Mouse (Mus musculus): Measurements from ENCODE around the gene Slc38a6. TPM values are rescaled to one million over a fixed set of nuclear protein-coding genes. Genes with fewer than 3 reads are reported as not detected.

The Slc38a6 gene
- 18.7 and 26.0 TPM in 2 replicates for polyA plus RNA-seq (2011; ENCODE audit: insufficient read length, low read depth, missing spikeins)

GRCm38 (mm10) chr12:73286287-73287092 is at the start of gene Slc38a6, which contains the start of gene Trmt5:
Gene Slc38a6, plus strand, starts transcription at chr12:73286779.
Gene Trmt5, minus strand, starts transcription at chr12:73286710.
- Histone ChIP-seq H3K27ac (ENCODE audit: insufficient read depth, low read length) (peak within 1 kb of the TSS; percentile 38; the same call in 1 of the 2 replicates), H3K4me1 (ENCODE audit: control insufficient read depth, insufficient read depth, low read length) (peaks cover 2% of the 10 kb centered on the region; the same call in 1 of the 2 replicates), H3K4me3 (ENCODE audit: insufficient read depth, low read length) (peak within 1 kb of the TSS; percentile 70)
- peak; percentile 71 for TF ChIP-seq POLR2A (IDR thresholded peaks at IDR 0.05; ENCODE audit: low read depth, low read length)
- TF ChIP-seq CTCF (IDR thresholded peaks at IDR 0.05; ENCODE audit: borderline replicate concordance, insufficient read depth, low read length) = no peak

GRCm38 (mm10) chr12:73241960-73242359 is 44.6 kb upstream of the Slc38a6 start:
- no peak overlapping the region for H3K4me3 ChIP-seq (ENCODE audit: insufficient read depth, low read length)
- no peak overlapping the region for H3K27ac ChIP-seq (ENCODE audit: insufficient read depth, low read length)

GRCm38 (mm10) chr12:73245687-73246086 is 40.9 kb upstream of the Slc38a6 start:
- no peaks in the 10 kb centered on the region for H3K4me1 ChIP-seq (ENCODE audit: control insufficient read depth, insufficient read depth, low read length)
- no peak overlapping the region for H3K4me3 ChIP-seq (ENCODE audit: insufficient read depth, low read length)
- H3K27ac ChIP-seq (ENCODE audit: insufficient read depth, low read length) = no peak overlapping the region
- TF ChIP-seq POLR2A (IDR thresholded peaks at IDR 0.05; ENCODE audit: low read depth, low read length) (no peak), CTCF (IDR thresholded peaks at IDR 0.05; ENCODE audit: borderline replicate concordance, insufficient read depth, low read length) (no peak)

More at GRCm38 (mm10) chr12:73241960-73242359, 44.6 kb upstream of the Slc38a6 start:
- no peaks in the 10 kb centered on the region for H3K4me1 ChIP-seq (ENCODE audit: control insufficient read depth, insufficient read depth, low read length)
- TF ChIP-seq CTCF (IDR thresholded peaks at IDR 0.05; ENCODE audit: borderline replicate concordance, insufficient read depth, low read length) (no peak), POLR2A (IDR thresholded peaks at IDR 0.05; ENCODE audit: low read depth, low read length) (no peak)

- Histone ChIP-seq H3K27ac (ENCODE audit: insufficient read depth, low read length) (peak overlapping the region; percentile 34; the same call in 1 of the 2 replicates), H3K4me1 (ENCODE audit: control insufficient read depth, insufficient read depth, low read length) (no peaks in the 10 kb centered on the region), H3K4me3 (ENCODE audit: insufficient read depth, low read length) (no peak overlapping the region)
- no peak for TF ChIP-seq CTCF (IDR thresholded peaks at IDR 0.05; ENCODE audit: borderline replicate concordance, insufficient read depth, low read length)
- TF ChIP-seq POLR2A (IDR thresholded peaks at IDR 0.05; ENCODE audit: low read depth, low read length) = no peak
Measured at GRCm38 (mm10) chr12:73255006-73255405, 31.6 kb upstream of the Slc38a6 start.

GRCm38 (mm10) chr12:73259269-73259668 is 27.3 kb upstream of the Slc38a6 start:
- Histone ChIP-seq H3K27ac (ENCODE audit: insufficient read depth, low read length) (no peak overlapping the region), H3K4me1 (ENCODE audit: control insufficient read depth, insufficient read depth, low read length) (no peaks in the 10 kb centered on the region), H3K4me3 (ENCODE audit: insufficient read depth, low read length) (no peak overlapping the region)
- TF ChIP-seq CTCF (IDR thresholded peaks at IDR 0.05; ENCODE audit: borderline replicate concordance, insufficient read depth, low read length) (no peak), POLR2A (IDR thresholded peaks at IDR 0.05; ENCODE audit: low read depth, low read length) (no peak)

GRCm38 (mm10) chr12:73260339-73260738 is 26.2 kb upstream of the Slc38a6 start:
- Histone ChIP-seq H3K4me1 (ENCODE audit: control insufficient read depth, insufficient read depth, low read length) (no peaks in the 10 kb centered on the region), H3K4me3 (ENCODE audit: insufficient read depth, low read length) (no peak overlapping the region), H3K27ac (ENCODE audit: insufficient read depth, low read length) (no peak overlapping the region)
- TF ChIP-seq CTCF (IDR thresholded peaks at IDR 0.05; ENCODE audit: borderline replicate concordance, insufficient read depth, low read length) (no peak), POLR2A (IDR thresholded peaks at IDR 0.05; ENCODE audit: low read depth, low read length) (no peak)

GRCm38 (mm10) chr12:73265381-73265978 is 21.1 kb upstream of the Slc38a6 start:
- no peak for TF ChIP-seq POLR2A (IDR thresholded peaks at IDR 0.05; ENCODE audit: low read depth, low read length)
- TF ChIP-seq CTCF (IDR thresholded peaks at IDR 0.05; ENCODE audit: borderline replicate concordance, insufficient read depth, low read length) = no peak
- H3K4me3 ChIP-seq (ENCODE audit: insufficient read depth, low read length) = no peak overlapping the region
- H3K27ac ChIP-seq (ENCODE audit: insufficient read depth, low read length) = peak overlapping the region; percentile 65
- H3K4me1 ChIP-seq (ENCODE audit: control insufficient read depth, insufficient read depth, low read length) = peaks cover 2% of the 10 kb centered on the region; the same call in 1 of the 2 replicates

GRCm38 (mm10) chr12:73266597-73266996 is 20.0 kb upstream of the Slc38a6 start:
- no peak overlapping the region for H3K4me3 ChIP-seq (ENCODE audit: insufficient read depth, low read length)
- peaks cover 2% of the 10 kb centered on the region for H3K4me1 ChIP-seq (ENCODE audit: control insufficient read depth, insufficient read depth, low read length)
- H3K27ac ChIP-seq (ENCODE audit: insufficient read depth, low read length) = no peak overlapping the region
- TF ChIP-seq POLR2A (IDR thresholded peaks at IDR 0.05; ENCODE audit: low read depth, low read length) = no peak
- no peak for TF ChIP-seq CTCF (IDR thresholded peaks at IDR 0.05; ENCODE audit: borderline replicate concordance, insufficient read depth, low read length)

GRCm38 (mm10) chr12:73268497-73268896 is 18.1 kb upstream of the Slc38a6 start:
- Histone ChIP-seq H3K4me1 (ENCODE audit: control insufficient read depth, insufficient read depth, low read length) (peaks cover 2% of the 10 kb centered on the region), H3K27ac (ENCODE audit: insufficient read depth, low read length) (no peak overlapping the region), H3K4me3 (ENCODE audit: insufficient read depth, low read length) (no peak overlapping the region)
- no peak for TF ChIP-seq CTCF (IDR thresholded peaks at IDR 0.05; ENCODE audit: borderline replicate concordance, insufficient read depth, low read length)
- no peak for TF ChIP-seq POLR2A (IDR thresholded peaks at IDR 0.05; ENCODE audit: low read depth, low read length)

GRCm38 (mm10) chr12:73269531-73269930 is 17.0 kb upstream of the Slc38a6 start:
- Histone ChIP-seq H3K27ac (ENCODE audit: insufficient read depth, low read length) (no peak overlapping the region), H3K4me3 (ENCODE audit: insufficient read depth, low read length) (no peak overlapping the region), H3K4me1 (ENCODE audit: control insufficient read depth, insufficient read depth, low read length) (peaks cover 2% of the 10 kb centered on the region)
- TF ChIP-seq CTCF (IDR thresholded peaks at IDR 0.05; ENCODE audit: borderline replicate concordance, insufficient read depth, low read length) = no peak

Data from embryonic fibroblast, embryonic 13.5 days (primary cell).